Mouse (Mus musculus): ENCODE measurements around the gene Gosr2. TPM values are rescaled to one million over a fixed set of nuclear protein-coding genes. Genes with fewer than 3 reads are reported as not detected.
"Not testable (repeated sequence)": the region's sequence is repeated elsewhere in the genome, so short reads cannot be mapped to it uniquely, and the experiment has no call there.

Gosr2 gene
- polyA plus RNA-seq, 1 experiment from 2014 or later: 95.6 TPM

- no peak overlapping the region for H3K4me3 ChIP-seq
- peaks cover 88% of the 10 kb centered on the region for H3K36me3 ChIP-seq
- H3K27ac ChIP-seq (replicated peaks): no peak overlapping the region
- no peaks in the 10 kb centered on the region for H3K9me3 ChIP-seq (replicated peaks)
- no peaks in the 10 kb centered on the region for H3K27me3 ChIP-seq (ENCODE audit: low read depth, poor library complexity, severe bottlenecking)
- no peak for DNase-seq (ENCODE audit: low spot score)
- no peaks in the 10 kb centered on the region for H3K4me1 ChIP-seq
- WGBS: 93% methylated on average over 7 of the region's 7 CpGs
Observed at GRCm38 (mm10) chr11:103685261-103685736, 12.4 kb downstream of the Gosr2 start.

- Histone ChIP-seq H3K27me3 (ENCODE audit: low read depth, poor library complexity, severe bottlenecking) (no peaks in the 10 kb centered on the region), H3K4me3 (no peak overlapping the region), H3K27ac (replicated peaks) (no peak overlapping the region), H3K4me1 (no peaks in the 10 kb centered on the region), H3K36me3 (peaks cover 98% of the 10 kb centered on the region), H3K9me3 (replicated peaks) (no peaks in the 10 kb centered on the region)
- no peak for DNase-seq (ENCODE audit: low spot score)
- 88% methylated on average over 11 of the region's 11 CpGs for WGBS
Observed at GRCm38 (mm10) chr11:103683667-103684334, 13.9 kb downstream of the Gosr2 start.

GRCm38 (mm10) chr11:103677042-103677441 is 20.7 kb downstream of the Gosr2 start:
- peak; percentile 53 for DNase-seq (ENCODE audit: low spot score)
- H3K27me3 ChIP-seq (ENCODE audit: low read depth, poor library complexity, severe bottlenecking); H3K4me1 ChIP-seq; H3K27ac ChIP-seq (replicated peaks); H3K9me3 ChIP-seq (replicated peaks); H3K4me3 ChIP-seq: not testable (repeated sequence)
- H3K36me3 ChIP-seq: peaks cover 63% of the 10 kb centered on the region
- 49% methylated on average over 2 of the region's 2 CpGs for WGBS

GRCm38 (mm10) chr11:103675556-103675955 is 22.1 kb downstream of the Gosr2 start:
- Histone ChIP-seq H3K36me3 (peaks cover 48% of the 10 kb centered on the region), H3K4me1 (no peaks in the 10 kb centered on the region), H3K27me3 (ENCODE audit: low read depth, poor library complexity, severe bottlenecking) (no peaks in the 10 kb centered on the region), H3K9me3 (replicated peaks) (no peaks in the 10 kb centered on the region), H3K4me3 (no peak overlapping the region), H3K27ac (replicated peaks) (no peak overlapping the region)
- WGBS: 43% methylated on average over 3 of the region's 3 CpGs
- peak; percentile 63 for DNase-seq (ENCODE audit: low spot score)

GRCm38 (mm10) chr11:103666907-103667426 is 30.7 kb downstream of the Gosr2 start:
- peaks cover 25% of the 10 kb centered on the region for H3K4me1 ChIP-seq
- H3K27me3 ChIP-seq (ENCODE audit: low read depth, poor library complexity, severe bottlenecking): peaks cover 35% of the 10 kb centered on the region
- no peak overlapping the region for H3K4me3 ChIP-seq
- DNase-seq (ENCODE audit: low spot score): no peak
- H3K27ac ChIP-seq (replicated peaks): no peak overlapping the region
- H3K9me3 ChIP-seq (replicated peaks): no peaks in the 10 kb centered on the region
- no peaks in the 10 kb centered on the region for H3K36me3 ChIP-seq
- 63% methylated on average over 13 of the region's 13 CpGs for WGBS

GRCm38 (mm10) chr11:103666181-103666906 is 31.4 kb downstream of the Gosr2 start:
- Histone ChIP-seq H3K9me3 (replicated peaks) (no peaks in the 10 kb centered on the region), H3K27ac (replicated peaks) (no peak overlapping the region), H3K36me3 (no peaks in the 10 kb centered on the region), H3K27me3 (ENCODE audit: low read depth, poor library complexity, severe bottlenecking) (peaks cover 35% of the 10 kb centered on the region), H3K4me3 (no peak overlapping the region), H3K4me1 (peaks cover 25% of the 10 kb centered on the region)
- WGBS: 17% methylated on average over 10 of the region's 10 CpGs
- peak; percentile 26 for DNase-seq (ENCODE audit: low spot score)

- Histone ChIP-seq H3K27ac (replicated peaks) (no peak overlapping the region), H3K9me3 (replicated peaks) (no peaks in the 10 kb centered on the region), H3K4me3 (no peak overlapping the region), H3K36me3 (no peaks in the 10 kb centered on the region), H3K4me1 (peaks cover 25% of the 10 kb centered on the region), H3K27me3 (ENCODE audit: low read depth, poor library complexity, severe bottlenecking) (peaks cover 35% of the 10 kb centered on the region)
- no peak for DNase-seq (ENCODE audit: low spot score)
- 71% methylated on average over 1 of the region's 1 CpGs for WGBS
Observed at GRCm38 (mm10) chr11:103665695-103666094, 32.0 kb downstream of the Gosr2 start.

GRCm38 (mm10) chr11:103663119-103663518 is 34.6 kb downstream of the Gosr2 start:
- Histone ChIP-seq H3K4me1 (peaks cover 25% of the 10 kb centered on the region), H3K27me3 (ENCODE audit: low read depth, poor library complexity, severe bottlenecking) (peaks cover 35% of the 10 kb centered on the region), H3K4me3 (no peak overlapping the region), H3K27ac (replicated peaks) (no peak overlapping the region), H3K36me3 (no peaks in the 10 kb centered on the region), H3K9me3 (replicated peaks) (no peaks in the 10 kb centered on the region)
- DNase-seq (ENCODE audit: low spot score): no peak
- 92% methylated on average over 8 of the region's 8 CpGs for whole genome bisulfite sequencing

- Histone ChIP-seq H3K27me3 (ENCODE audit: low read depth, poor library complexity, severe bottlenecking) (peaks cover 33% of the 10 kb centered on the region), H3K36me3 (no peaks in the 10 kb centered on the region), H3K9me3 (replicated peaks) (no peaks in the 10 kb centered on the region), H3K4me3 (no peak overlapping the region), H3K27ac (replicated peaks) (no peak overlapping the region), H3K4me1 (peaks cover 25% of the 10 kb centered on the region)
- DNase-seq (ENCODE audit: low spot score): no peak
- WGBS: 82% methylated on average over 5 of the region's 5 CpGs
Observed at GRCm38 (mm10) chr11:103662546-103662945, 35.2 kb downstream of the Gosr2 start.

- Histone ChIP-seq H3K4me3 (no peak overlapping the region), H3K4me1 (peaks cover 20% of the 10 kb centered on the region), H3K36me3 (no peaks in the 10 kb centered on the region), H3K27me3 (ENCODE audit: low read depth, poor library complexity, severe bottlenecking) (peaks cover 26% of the 10 kb centered on the region), H3K27ac (replicated peaks) (no peak overlapping the region), H3K9me3 (replicated peaks) (no peaks in the 10 kb centered on the region)
- WGBS: 66% methylated on average over 4 of the region's 4 CpGs
- DNase-seq (ENCODE audit: low spot score): no peak
Observed at GRCm38 (mm10) chr11:103661863-103662262, 35.8 kb downstream of the Gosr2 start.

- Histone ChIP-seq H3K27me3 (ENCODE audit: low read depth, poor library complexity, severe bottlenecking) (peaks cover 32% of the 10 kb centered on the region), H3K4me1 (peaks cover 6% of the 10 kb centered on the region; the same call in 1 of the 2 replicates), H3K27ac (replicated peaks) (no peak overlapping the region), H3K36me3 (no peaks in the 10 kb centered on the region), H3K9me3 (replicated peaks) (no peaks in the 10 kb centered on the region), H3K4me3 (no peak overlapping the region)
- WGBS: 82% methylated on average over 7 of the region's 7 CpGs
- no peak for DNase-seq (ENCODE audit: low spot score)
Observed at GRCm38 (mm10) chr11:103658189-103658588, 39.5 kb downstream of the Gosr2 start.

GRCm38 (mm10) chr11:103656520-103656919 is 41.2 kb downstream of the Gosr2 start:
- 9% methylated on average over 3 of the region's 3 CpGs for WGBS
- Histone ChIP-seq H3K4me1 (peaks cover 6% of the 10 kb centered on the region; the same call in 1 of the 2 replicates), H3K9me3 (replicated peaks) (no peaks in the 10 kb centered on the region), H3K4me3 (no peak overlapping the region), H3K36me3 (no peaks in the 10 kb centered on the region), H3K27me3 (ENCODE audit: low read depth, poor library complexity, severe bottlenecking) (peaks cover 43% of the 10 kb centered on the region), H3K27ac (replicated peaks) (no peak overlapping the region)
- DNase-seq (ENCODE audit: low spot score): peak; percentile 42

Measured in midbrain, embryonic 10.5 days (tissue).